Mouse (Mus musculus) midbrain, embryonic 14.5 days (tissue): ENCODE measurements at regions not wholly inside any gene's neighbourhood (a gene's known extent, or its start where the extent isn't known, plus 50 kb on each side); places are given as distances from the start of the nearest gene placed in this dataset.

Experiments
- ATAC-seq: fragments of 200-750 bp; cut with Nextera tagmentation; 2 replicates; pipeline ENCODE4 v1.8.0; 2017; ENCODE audit warnings: moderate number of reproducible peaks, moderate library complexity; ENCODE audit not compliant: low FRiP score, low TSS enrichment
- DNase-seq: peaks from one replicate; pipeline ENCODE4 v3.0.0-alpha.2; 2015
- H3K27ac ChIP-seq: fragments of 300-500 bp; sonication (generic); replicated peaks from 2 replicates; pipeline ENCODE4 v1.5.1; 2014; ENCODE audit warnings: mild to moderate bottlenecking, low read depth, low read length, moderate library complexity
- H3K27me3 ChIP-seq: fragments of 300-500 bp; sonication (generic); 2 replicates; pipeline ENCODE4 v1.6.1; 2014; ENCODE audit warnings: low read length, control low read depth, mixed read lengths; ENCODE audit not compliant: control insufficient read depth, insufficient read depth
- H3K36me3 ChIP-seq: fragments of 300-500 bp; sonication (generic); 2 replicates; pipeline ENCODE4 v1.6.1; 2014; ENCODE audit warnings: low read length, control low read depth; ENCODE audit not compliant: control insufficient read depth, insufficient read depth
- H3K4me1 ChIP-seq: fragments of 300-500 bp; sonication (generic); 2 replicates; pipeline ENCODE4 v1.6.1; 2014; ENCODE audit warnings: mild to moderate bottlenecking, antibody characterized with exemption, low read length, control low read depth; ENCODE audit not compliant: control insufficient read depth, insufficient read depth
- H3K4me2 ChIP-seq: fragments of 300-500 bp; sonication (generic); 2 replicates; pipeline ENCODE4 v1.6.1; 2014; ENCODE audit warnings: mild to moderate bottlenecking, low read length, moderate library complexity
- H3K4me3 ChIP-seq: fragments of 300-500 bp; sonication (generic); replicated peaks from 2 replicates; pipeline ENCODE4 v1.5.1; 2014; ENCODE audit warnings: low read depth, low read length
- H3K9ac ChIP-seq: fragments of 300-500 bp; sonication (generic); replicated peaks from 2 replicates; pipeline ENCODE4 v1.6.1; 2014; ENCODE audit warnings: mild to moderate bottlenecking, low read length, moderate library complexity
- H3K9me3 ChIP-seq: fragments of 300-500 bp; sonication (generic); 2 replicates; pipeline ENCODE4 v1.6.1; 2016; ENCODE audit warnings: low read length, control low read depth, mixed read lengths; ENCODE audit not compliant: control insufficient read depth
- WGBS: fragments of 180-500 bp; shearing (Covaris S2); extraction: QIAGEN DNeasy Blood & Tissue Kit; methylation state at CpG from one replicate; pipeline ENCODE4 v1.1.7; 2014; 5-methylcytosine and 5-hydroxymethylcytosine counted together

- 0 out of 2 replicates have a peak, but pooled peaks have one; percentile 12 for ATAC-seq
- Histone ChIP-seq H3K9ac (no peak overlapping the region), H3K27ac (0 out of 2 replicates have a peak overlapping the region, but pooled peaks have one; percentile 33), H3K4me1 (no peaks in the 10 kb centered on the region), H3K4me2 (0 out of 2 replicates have a peak overlapping the region, but pooled peaks have one; percentile 5), H3K9me3 (no peaks in the 10 kb centered on the region), H3K4me3 (no peak overlapping the region), H3K36me3 (no peaks in the 10 kb centered on the region), H3K27me3 (no peaks in the 10 kb centered on the region)
- 37% methylated on average over 8 of the region's 8 CpGs for WGBS
- no peak for DNase-seq
These were observed 97.6 kb downstream of the Tbx19 start for GRCm38 (mm10) chr1:165062813-165063492.

DNA sequence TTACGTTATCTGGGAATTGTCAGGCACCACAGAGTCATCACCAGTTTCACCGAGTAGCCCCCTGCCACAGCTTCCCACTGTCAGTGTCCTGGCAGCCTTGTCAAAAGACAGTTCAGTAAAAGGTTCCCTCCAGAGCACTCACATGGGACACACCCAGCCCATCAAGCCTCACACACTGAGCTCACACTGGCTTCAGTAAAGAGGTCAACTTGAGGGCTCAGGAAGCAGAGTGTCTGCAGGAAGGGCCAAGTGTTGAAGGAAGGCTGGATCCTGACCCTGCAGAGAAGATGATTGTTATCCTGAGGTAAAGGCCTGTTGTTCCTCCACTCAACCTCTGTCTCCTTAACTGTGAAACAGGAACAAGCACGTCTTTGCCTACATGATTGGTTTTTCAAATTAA is 99.2 kb downstream of the Tbx19 start:
- Histone ChIP-seq H3K9me3 (no peaks in the 10 kb centered on the region), H3K4me2 (no peak overlapping the region), H3K27me3 (no peaks in the 10 kb centered on the region), H3K27ac (no peak overlapping the region), H3K9ac (no peak overlapping the region), H3K4me3 (no peak overlapping the region), H3K36me3 (no peaks in the 10 kb centered on the region), H3K4me1 (no peaks in the 10 kb centered on the region)
- ATAC-seq: no peak
- 86% methylated on average over 3 of the region's 3 CpGs for WGBS
- no peak for DNase-seq

DNA sequence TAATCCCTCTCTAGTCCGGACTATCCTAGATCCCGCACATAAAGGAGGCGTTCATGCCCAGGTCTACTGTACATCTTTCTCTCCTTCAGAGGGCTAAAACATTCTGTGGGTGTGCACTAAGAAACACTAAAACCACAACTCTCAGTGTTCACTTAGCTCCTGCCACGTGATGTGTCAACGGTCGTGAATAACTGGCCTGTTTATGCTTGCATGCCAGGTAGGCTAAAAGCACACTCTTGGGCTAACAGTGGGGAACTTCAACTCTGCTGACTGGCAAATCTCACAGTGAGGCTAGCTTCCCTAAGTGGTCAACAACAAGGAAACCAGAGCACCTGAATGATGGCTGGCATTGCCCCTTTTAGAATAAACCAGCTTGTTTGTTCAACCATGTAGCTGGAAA is 106.3 kb downstream of the Tbx19 start:
- H3K36me3 ChIP-seq: no peaks in the 10 kb centered on the region
- no peaks in the 10 kb centered on the region for H3K9me3 ChIP-seq
- no peak overlapping the region for H3K9ac ChIP-seq
- DNase-seq (no peak), ATAC-seq (no peak)
- H3K4me1 ChIP-seq: no peaks in the 10 kb centered on the region
- 64% methylated on average over 6 of the region's 6 CpGs for WGBS
- no peak overlapping the region for H3K4me2 ChIP-seq
- no peak overlapping the region for H3K4me3 ChIP-seq
- no peak overlapping the region for H3K27ac ChIP-seq
- no peaks in the 10 kb centered on the region for H3K27me3 ChIP-seq

GRCm38 (mm10) chr1:165051294-165051693 is 109.3 kb downstream of the Tbx19 start:
- 62% methylated on average over 2 of the region's 2 CpGs for WGBS
- Histone ChIP-seq H3K27me3 (no peaks in the 10 kb centered on the region), H3K36me3 (no peaks in the 10 kb centered on the region), H3K4me3 (no peak overlapping the region), H3K9me3 (no peaks in the 10 kb centered on the region), H3K4me2 (no peak overlapping the region), H3K27ac (no peak overlapping the region), H3K4me1 (no peaks in the 10 kb centered on the region), H3K9ac (no peak overlapping the region)
- ATAC-seq (no peak), DNase-seq (no peak)

DNA sequence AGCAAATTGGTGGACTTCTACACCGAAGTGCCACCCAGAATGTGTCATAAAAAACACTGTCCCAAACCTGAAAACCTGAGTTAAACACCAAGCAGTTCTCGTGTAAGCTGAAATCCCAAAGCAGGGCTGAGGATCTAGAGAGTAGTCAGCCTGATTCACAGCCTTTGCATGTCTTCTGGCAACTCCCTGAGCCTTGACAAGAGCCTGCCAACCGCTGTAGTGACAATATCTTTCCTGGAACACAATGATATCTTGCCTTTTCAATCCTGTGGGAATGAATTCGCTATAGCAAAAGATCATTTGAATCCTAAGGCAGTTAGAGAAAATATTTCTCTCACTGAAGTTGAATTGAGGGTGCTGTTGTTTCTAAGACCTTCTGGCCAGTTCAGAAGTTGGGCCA is 110.4 kb downstream of the Tbx19 start:
- no peak for DNase-seq
- no peaks in the 10 kb centered on the region for H3K36me3 ChIP-seq
- WGBS: 85% methylated on average over 4 of the region's 4 CpGs
- no peak overlapping the region for H3K27ac ChIP-seq
- no peaks in the 10 kb centered on the region for H3K27me3 ChIP-seq
- no peak overlapping the region for H3K9ac ChIP-seq
- H3K4me1 ChIP-seq: no peaks in the 10 kb centered on the region
- H3K4me3 ChIP-seq: no peak overlapping the region
- no peak overlapping the region for H3K4me2 ChIP-seq
- ATAC-seq: no peak
- no peaks in the 10 kb centered on the region for H3K9me3 ChIP-seq

GRCm38 (mm10) chr1:165046637-165047036 is 111.3 kb upstream of the Xcl1 start:
- ATAC-seq: peak; percentile 59; the same call in 1 of the 2 replicates
- WGBS: 18% methylated on average over 7 of the region's 7 CpGs
- no peak overlapping the region for H3K9ac ChIP-seq

DNA sequence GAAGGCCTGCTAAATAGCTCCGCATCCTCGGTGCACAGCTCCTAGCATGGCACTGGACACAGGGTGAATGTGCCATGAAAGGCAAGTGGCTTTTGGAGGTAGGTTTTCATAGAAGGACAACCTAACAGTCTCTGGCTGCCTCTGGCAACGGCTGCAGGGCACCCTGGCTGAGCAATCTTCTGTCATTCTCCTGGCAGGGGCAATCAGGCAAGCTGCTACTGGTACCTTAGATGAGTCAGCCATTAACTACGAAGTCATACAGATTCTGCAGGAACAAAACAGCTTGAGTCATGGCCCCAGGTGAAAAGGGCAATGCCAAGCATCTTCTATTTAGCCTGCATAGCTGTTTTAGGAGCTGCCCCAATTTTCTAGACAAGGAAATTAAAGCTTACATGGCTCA is 110.7 kb upstream of the Xcl1 start:
- Histone ChIP-seq H3K27me3 (no peaks in the 10 kb centered on the region), H3K36me3 (no peaks in the 10 kb centered on the region), H3K4me1 (peaks cover 10% of the 10 kb centered on the region), H3K27ac (no peak overlapping the region), H3K9ac (no peak overlapping the region; the same call in 1 of the 2 replicates), H3K4me3 (no peak overlapping the region), H3K9me3 (no peaks in the 10 kb centered on the region), H3K4me2 (no peak overlapping the region)
- ATAC-seq: no peak
- DNase-seq: peak; percentile 23
- WGBS: 74% methylated on average over 4 of the region's 4 CpGs

More at GRCm38 (mm10) chr1:165046637-165047036, 111.3 kb upstream of the Xcl1 start:
- peak; percentile 52 for DNase-seq
- no peak overlapping the region for H3K4me3 ChIP-seq
- no peaks in the 10 kb centered on the region for H3K9me3 ChIP-seq
- no peaks in the 10 kb centered on the region for H3K36me3 ChIP-seq
- 0 out of 2 replicates have a peak overlapping the region, but pooled peaks have one; percentile 53 for H3K27ac ChIP-seq
- H3K4me1 ChIP-seq: peaks cover 10% of the 10 kb centered on the region
- H3K27me3 ChIP-seq: no peaks in the 10 kb centered on the region
- no peak overlapping the region for H3K4me2 ChIP-seq

GRCm38 (mm10) chr1:165043361-165043760 is 108.0 kb upstream of the Xcl1 start:
- Histone ChIP-seq H3K27me3 (no peaks in the 10 kb centered on the region), H3K27ac (no peak overlapping the region), H3K4me3 (no peak overlapping the region), H3K9me3 (no peaks in the 10 kb centered on the region), H3K9ac (no peak overlapping the region), H3K4me1 (peaks cover 10% of the 10 kb centered on the region), H3K4me2 (no peak overlapping the region), H3K36me3 (no peaks in the 10 kb centered on the region)
- DNase-seq (no peak), ATAC-seq (no peak)
- WGBS: 55% methylated on average over 3 of the region's 3 CpGs

- Histone ChIP-seq H3K36me3 (no peaks in the 10 kb centered on the region), H3K4me1 (peaks cover 10% of the 10 kb centered on the region), H3K9me3 (no peaks in the 10 kb centered on the region), H3K27me3 (no peaks in the 10 kb centered on the region), H3K27ac (0 out of 2 replicates have a peak overlapping the region, but pooled peaks have one; percentile 1), H3K9ac (no peak overlapping the region), H3K4me3 (no peak overlapping the region), H3K4me2 (no peak overlapping the region)
- WGBS: 36% methylated on average over 2 of the region's 2 CpGs
- DNase-seq (peak; percentile 62), ATAC-seq (peak; percentile 42; the same call in 1 of the 2 replicates)
These were observed 106.8 kb upstream of the Xcl1 start for GRCm38 (mm10) chr1:165042105-165042504.
